Mouse (Mus musculus): ENCODE results near the gene Nckap5.

DNA sequence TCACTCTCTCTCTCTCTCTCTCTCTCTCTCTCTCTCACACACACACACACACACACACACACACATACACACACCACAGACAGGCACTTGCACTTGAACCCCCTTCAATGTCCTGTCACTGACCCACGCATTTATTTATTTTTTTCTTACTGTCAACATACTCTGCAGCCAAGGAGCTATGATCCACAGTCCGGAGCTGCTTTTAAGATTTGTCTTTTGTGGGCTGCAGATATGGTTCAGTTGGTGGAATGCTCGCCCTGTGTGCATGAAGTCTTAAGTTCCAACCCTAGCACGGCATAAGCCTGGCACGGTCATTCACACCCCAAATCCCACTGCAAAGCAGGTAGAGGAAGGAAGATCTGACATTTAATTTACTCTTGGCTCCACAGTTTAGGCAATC is 357.6 kb downstream of the Nckap5 start:
- TF ChIP-seq CTCF (IDR thresholded peaks at IDR 0.05; ENCODE audit: low read depth, low read length) = no peak
- TF ChIP-seq POLR2A (IDR thresholded peaks at IDR 0.05; ENCODE audit: extremely low read depth, insufficient read depth, low read length) = no peak

Data from liver, adult 2 months (tissue).